Mouse (Mus musculus) stomach, embryonic 16.5 days (tissue): ENCODE measurements around the gene Mok. TPM values are rescaled to one million over a fixed set of nuclear protein-coding genes. Genes with fewer than 3 reads are reported as not detected.

Experiments used
- ATAC-seq: fragments of 200-750 bp; cut with Nextera tagmentation; 2 replicates; pipeline ENCODE4 v1.8.0; 2017; ENCODE audit warnings: moderate number of reproducible peaks, moderate TSS enrichment; ENCODE audit not compliant: insufficient read depth, low FRiP score
- H3K27ac ChIP-seq: fragments of 300-500 bp; sonication (generic); 2 replicates; pipeline ENCODE4 v1.5.1; 2014; ENCODE audit warnings: low read length
- H3K27me3 ChIP-seq: fragments of 300-500 bp; sonication (generic); 2 replicates; pipeline ENCODE4 v1.6.1; 2014; ENCODE audit warnings: low read length, control low read depth, mixed read lengths; ENCODE audit not compliant: control insufficient read depth, insufficient read depth
- H3K36me3 ChIP-seq: fragments of 300-500 bp; sonication (generic); 2 replicates; pipeline ENCODE4 v1.6.1; 2014; ENCODE audit warnings: low read length; ENCODE audit not compliant: control insufficient read depth, insufficient read depth
- H3K4me1 ChIP-seq: fragments of 300-500 bp; sonication (generic); 2 replicates; pipeline ENCODE4 v1.6.1; 2014; ENCODE audit warnings: low read length, control low read depth, mixed read lengths; ENCODE audit not compliant: control insufficient read depth, insufficient read depth
- H3K4me2 ChIP-seq: fragments of 300-500 bp; sonication (generic); 2 replicates; pipeline ENCODE4 v1.6.1; 2014; ENCODE audit warnings: low read depth, low read length, mixed read lengths
- H3K4me3 ChIP-seq: fragments of 300-500 bp; sonication (generic); replicated peaks from 2 replicates; pipeline ENCODE4 v1.5.1; 2014; ENCODE audit warnings: mild to moderate bottlenecking, low read length
- H3K9ac ChIP-seq: fragments of 300-500 bp; sonication (generic); 2 replicates; pipeline ENCODE4 v1.6.1; 2014; ENCODE audit warnings: low read length
- H3K9me3 ChIP-seq: fragments of 300-500 bp; sonication (generic); replicated peaks from 2 replicates; pipeline ENCODE4 v1.6.1; 2016; ENCODE audit warnings: low read length, control low read depth; ENCODE audit not compliant: control insufficient read depth
- WGBS: fragments of 180-500 bp; shearing (Covaris S2); extraction: QIAGEN DNeasy Blood & Tissue Kit; methylation state at CpG from one replicate; pipeline ENCODE4 v1.1.7; 2014; 5-methylcytosine and 5-hydroxymethylcytosine counted together
- polyA plus RNA-seq: library from polyadenylated mRNA; unstranded; fragments of >200 nt; fragmentation: Nextera tagmentation; extraction: Ambion mirVana; gene quantifications from 2 replicates; pipeline ENCODE4 v1.2.1, GENCODE M21; 2015

Gene Mok
- polyA plus RNA-seq: 2.2 and 2.9 TPM in 2 replicates

DNA sequence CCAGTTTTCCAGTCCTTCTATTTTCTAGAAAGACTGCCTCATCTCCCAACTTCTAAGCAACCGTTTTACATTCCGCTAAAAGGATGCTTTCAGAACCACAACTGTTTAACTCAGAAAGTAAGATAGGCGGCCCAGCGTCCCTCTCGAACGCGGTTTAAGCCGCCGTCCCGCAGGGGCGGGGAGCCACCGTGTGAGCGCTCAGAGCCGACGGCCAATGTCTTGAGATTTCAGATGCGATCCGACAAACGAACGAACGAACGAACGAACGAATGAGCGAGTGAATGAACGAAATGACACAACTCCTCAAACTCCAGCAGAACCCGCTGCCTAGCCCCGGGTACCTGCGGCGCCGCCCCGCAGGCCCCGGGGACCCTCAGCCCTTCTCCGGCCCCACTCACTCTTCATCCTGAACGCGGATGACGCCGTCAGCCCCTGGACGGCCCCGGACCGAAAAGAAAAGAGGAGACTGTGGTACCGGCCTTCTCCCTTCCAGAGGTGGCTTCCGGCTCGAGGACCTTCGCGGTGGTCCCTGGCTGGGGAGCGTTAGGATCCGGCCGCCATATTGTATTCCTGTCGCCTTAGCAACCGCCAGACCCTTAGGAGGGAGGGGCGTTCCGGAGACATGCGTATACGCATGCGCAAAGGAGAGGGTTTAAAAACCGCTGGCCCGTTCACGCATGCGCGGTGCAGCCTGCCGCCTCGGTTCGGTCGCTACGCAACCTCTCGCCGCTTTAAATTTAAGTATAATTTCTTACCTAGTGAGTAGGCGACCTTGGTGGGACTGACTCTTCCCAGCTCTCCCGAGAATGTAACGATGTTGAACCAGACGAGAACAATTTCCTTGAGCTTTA, at the start of gene Mok:
Gene Mok, minus strand, starts transcription at position 592 of the 851 bp plus-strand sequence.
- WGBS: under 1% methylated on average over 71 of the region's 71 CpGs
- ATAC-seq: peak; percentile 55; the same call in 1 of the 2 replicates
- Histone ChIP-seq H3K9ac (peak within 1 kb of the TSS; percentile 79), H3K4me2 (peak within 1 kb of the TSS; percentile 63), H3K4me3 (peak within 1 kb of the TSS; percentile 88), H3K36me3 (no peaks in the 10 kb centered on the region), H3K27ac (no peak within 1 kb of the TSS; the same call in 1 of the 2 replicates), H3K9me3 (no peaks in the 10 kb centered on the region), H3K4me1 (peaks cover 17% of the 10 kb centered on the region), H3K27me3 (no peaks in the 10 kb centered on the region)

DNA sequence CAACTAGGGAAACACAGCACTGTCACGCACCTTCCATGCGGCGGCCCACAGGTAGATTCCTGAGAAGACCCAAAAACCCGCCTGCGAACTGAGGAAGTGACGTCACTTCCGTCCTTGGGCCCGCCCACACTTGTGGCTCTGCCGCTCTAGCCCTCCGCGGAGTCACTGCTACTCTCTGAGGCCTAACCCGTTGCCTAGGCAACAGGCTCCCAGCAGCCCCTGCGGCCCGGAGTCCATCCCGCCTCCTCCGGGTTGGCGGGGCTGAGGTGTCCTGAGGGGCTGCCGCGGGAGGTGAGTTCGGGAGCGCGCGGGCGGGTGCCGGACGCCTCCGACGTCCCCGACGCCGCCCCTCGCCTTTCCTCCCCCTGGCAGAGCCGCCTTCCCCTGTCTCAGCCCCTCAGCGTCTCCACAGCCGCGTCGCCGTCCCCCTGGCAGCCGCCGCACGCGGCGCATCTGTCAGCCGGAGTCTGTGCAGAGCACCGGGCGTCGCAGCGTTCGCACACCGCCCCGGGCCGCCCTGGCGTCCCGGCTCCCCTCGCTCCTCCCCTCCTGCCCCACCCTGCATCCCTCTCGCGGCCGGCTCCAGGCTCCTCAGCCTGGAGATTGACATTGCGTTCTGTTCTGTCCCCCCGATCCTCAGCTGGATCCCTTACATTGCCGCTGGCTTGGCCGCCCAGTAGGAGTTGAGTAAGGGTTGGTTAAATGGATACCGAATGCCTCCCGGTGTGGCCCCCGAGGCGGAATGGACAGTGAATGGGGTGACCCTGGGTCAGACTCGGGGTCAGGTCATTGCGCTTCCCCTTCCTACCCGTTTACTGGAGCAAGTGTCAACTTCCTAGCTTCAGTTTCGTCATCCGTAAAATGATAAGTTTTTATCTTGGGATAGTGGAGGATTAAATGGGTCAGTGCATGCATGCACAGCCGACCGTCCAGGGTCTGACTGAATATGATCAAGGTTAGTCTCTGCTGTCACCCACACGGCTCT, 48.6 kb upstream of the Mok start, which contains the start of the genes Cinp and Tecpr2:
Gene Cinp, minus strand, starts transcription at position 110 of the 985 bp plus-strand sequence.
Gene Tecpr2, plus strand, starts transcription at position 229 of the 985 bp plus-strand sequence.
- WGBS: under 1% methylated on average over 60 of the region's 74 CpGs
- no peaks in the 10 kb centered on the region for H3K27me3 ChIP-seq
- peak within 1 kb of the TSS; percentile 82 for H3K27ac ChIP-seq
- ATAC-seq: peak; percentile 100
- peak within 1 kb of the TSS; percentile 86 for H3K4me3 ChIP-seq
- H3K4me1 ChIP-seq: peaks cover 18% of the 10 kb centered on the region
- H3K4me2 ChIP-seq: peak within 1 kb of the TSS; percentile 90
- no peaks in the 10 kb centered on the region for H3K36me3 ChIP-seq
- H3K9ac ChIP-seq: peak within 1 kb of the TSS; percentile 89
- no peaks in the 10 kb centered on the region for H3K9me3 ChIP-seq

DNA sequence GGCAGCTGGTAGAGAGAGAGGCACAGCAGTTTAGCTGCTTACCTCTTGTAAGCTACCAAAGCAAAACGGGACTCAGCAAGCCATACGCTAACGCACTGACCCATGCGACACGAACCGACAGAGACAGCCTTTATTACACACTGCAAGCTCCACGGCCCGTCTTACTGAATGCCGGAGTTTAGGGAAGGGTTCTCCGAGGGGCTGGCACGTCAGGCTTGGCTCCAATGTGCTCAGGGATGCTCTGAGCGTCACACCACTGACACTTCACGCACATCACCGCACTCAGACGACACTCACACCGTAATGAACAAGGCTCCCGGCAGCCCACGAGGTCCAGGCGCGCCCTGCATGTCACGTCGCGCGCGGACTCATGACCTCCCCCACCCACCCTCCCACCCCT, 47.9 kb upstream of the Mok start:
- Histone ChIP-seq H3K27ac (no peak overlapping the region), H3K9ac (peak overlapping the region; percentile 89), H3K36me3 (no peaks in the 10 kb centered on the region), H3K27me3 (no peaks in the 10 kb centered on the region), H3K4me3 (peak overlapping the region; percentile 86), H3K9me3 (no peaks in the 10 kb centered on the region), H3K4me1 (peaks cover 18% of the 10 kb centered on the region), H3K4me2 (peak overlapping the region; percentile 90)
- no peak; the same call in 1 of the 2 replicates for ATAC-seq
- whole genome bisulfite sequencing: under 1% methylated on average over 25 of the region's 25 CpGs

DNA sequence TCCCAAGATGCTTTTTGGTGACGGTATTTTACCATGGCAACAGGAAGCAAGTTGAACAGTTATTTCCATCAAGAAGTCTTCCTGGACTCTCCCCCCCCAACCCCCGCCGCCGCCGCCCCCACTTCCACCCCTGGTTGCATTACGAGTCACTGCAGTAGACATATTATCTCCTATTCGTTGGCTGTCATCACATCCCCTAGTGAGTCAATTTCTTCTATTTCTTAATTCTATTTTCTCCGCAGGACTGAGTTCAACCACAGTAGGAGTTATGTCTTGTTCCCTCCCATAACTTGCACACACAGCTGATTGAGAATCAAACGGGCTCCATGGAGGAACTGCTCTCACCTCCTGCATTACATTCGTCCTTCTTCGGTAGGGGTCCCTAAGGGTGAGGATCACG, 47.4 kb upstream of the Mok start:
- Histone ChIP-seq H3K4me2 (peak overlapping the region; percentile 90), H3K27me3 (no peaks in the 10 kb centered on the region), H3K4me1 (peaks cover 18% of the 10 kb centered on the region), H3K27ac (no peak overlapping the region), H3K4me3 (peak overlapping the region; percentile 86), H3K9ac (peak overlapping the region; percentile 89), H3K36me3 (0 out of 2 replicates have a peak, but pooled peaks cover 1% of the 10 kb centered on the region), H3K9me3 (no peaks in the 10 kb centered on the region)
- no peak for ATAC-seq
- 35% methylated on average over 12 of the region's 12 CpGs for WGBS

DNA sequence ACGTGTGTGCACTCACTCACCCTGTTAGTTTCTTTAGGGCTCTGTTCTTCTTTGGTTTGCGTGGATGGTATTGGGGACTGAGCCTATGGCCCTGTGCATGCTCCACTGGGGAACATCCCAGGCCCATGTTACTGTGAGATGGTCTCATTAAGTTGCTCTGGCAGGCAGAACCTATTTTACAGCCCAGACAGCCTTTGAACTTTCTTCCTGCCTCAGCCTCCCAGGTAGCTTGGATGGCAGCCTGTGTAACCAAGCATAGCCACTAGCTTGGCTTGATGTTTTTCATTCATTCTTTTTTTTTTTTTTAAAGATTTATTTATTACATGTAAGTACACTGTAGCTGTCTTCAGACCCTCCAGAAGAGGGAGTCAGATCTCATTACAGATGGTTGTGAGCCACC, 44.5 kb upstream of the Mok start:
- H3K4me1 ChIP-seq: peaks cover 14% of the 10 kb centered on the region
- H3K9ac ChIP-seq: no peak overlapping the region
- no peak overlapping the region for H3K4me3 ChIP-seq
- WGBS: 98% methylated on average over 2 of the region's 2 CpGs
- no peak overlapping the region for H3K27ac ChIP-seq
- no peaks in the 10 kb centered on the region for H3K27me3 ChIP-seq
- H3K9me3 ChIP-seq: no peaks in the 10 kb centered on the region
- 0 out of 2 replicates have a peak, but pooled peaks cover 6% of the 10 kb centered on the region for H3K36me3 ChIP-seq
- no peak overlapping the region for H3K4me2 ChIP-seq
- ATAC-seq: no peak

DNA sequence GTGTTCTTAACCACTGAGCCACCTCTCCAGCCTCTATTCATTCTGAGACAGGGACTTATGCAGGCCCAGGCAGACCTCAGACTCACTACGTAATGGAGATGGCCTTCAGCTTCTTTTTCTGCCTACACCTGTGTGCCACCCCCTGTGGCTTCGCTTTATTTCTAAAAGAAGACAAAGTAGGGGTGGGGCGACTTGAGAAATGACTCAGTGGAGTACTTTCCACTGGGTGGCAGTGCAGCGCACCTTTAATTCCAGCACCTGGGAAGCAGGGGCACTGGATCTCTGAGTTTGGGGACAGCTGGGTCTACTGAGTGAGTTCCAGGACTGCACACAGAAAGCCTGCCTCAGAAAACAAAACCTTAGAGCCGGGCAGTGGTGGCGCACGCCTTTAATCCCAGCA, 41.6 kb upstream of the Mok start:
- Histone ChIP-seq H3K27me3 (no peaks in the 10 kb centered on the region), H3K27ac (no peak overlapping the region), H3K4me2 (no peak overlapping the region), H3K4me3 (no peak overlapping the region), H3K4me1 (no peaks in the 10 kb centered on the region), H3K36me3 (0 out of 2 replicates have a peak, but pooled peaks cover 15% of the 10 kb centered on the region), H3K9ac (no peak overlapping the region), H3K9me3 (no peaks in the 10 kb centered on the region)
- no peak for ATAC-seq
- 88% methylated on average over 7 of the region's 7 CpGs for WGBS

DNA sequence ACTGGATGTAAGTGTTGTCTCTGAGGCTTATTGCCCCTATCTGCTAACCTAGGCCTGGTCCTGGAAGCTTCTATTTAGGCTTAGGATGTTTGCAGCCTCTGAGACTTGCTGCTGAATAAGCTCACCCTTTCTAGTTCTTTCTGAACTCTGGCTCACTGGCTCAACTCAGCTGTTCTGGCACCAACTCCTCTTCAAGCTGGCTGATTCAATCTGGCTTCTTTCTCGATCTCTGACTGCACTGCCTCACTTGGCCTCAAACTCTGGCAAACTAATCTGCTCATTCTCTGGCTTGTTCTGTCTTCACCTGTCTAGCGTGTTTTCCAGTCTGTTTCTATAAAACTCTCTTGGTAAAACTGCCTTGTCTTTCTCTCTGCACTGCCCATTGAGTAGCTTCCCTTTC, 34.6 kb upstream of the Mok start:
- Histone ChIP-seq H3K36me3 (0 out of 2 replicates have a peak, but pooled peaks cover 16% of the 10 kb centered on the region), H3K4me3 (no peak overlapping the region), H3K9ac (no peak overlapping the region), H3K4me2 (no peak overlapping the region), H3K27me3 (no peaks in the 10 kb centered on the region), H3K27ac (no peak overlapping the region), H3K9me3 (no peaks in the 10 kb centered on the region), H3K4me1 (no peaks in the 10 kb centered on the region)
- ATAC-seq: no peak
- WGBS: 93% methylated on average over 2 of the region's 2 CpGs

DNA sequence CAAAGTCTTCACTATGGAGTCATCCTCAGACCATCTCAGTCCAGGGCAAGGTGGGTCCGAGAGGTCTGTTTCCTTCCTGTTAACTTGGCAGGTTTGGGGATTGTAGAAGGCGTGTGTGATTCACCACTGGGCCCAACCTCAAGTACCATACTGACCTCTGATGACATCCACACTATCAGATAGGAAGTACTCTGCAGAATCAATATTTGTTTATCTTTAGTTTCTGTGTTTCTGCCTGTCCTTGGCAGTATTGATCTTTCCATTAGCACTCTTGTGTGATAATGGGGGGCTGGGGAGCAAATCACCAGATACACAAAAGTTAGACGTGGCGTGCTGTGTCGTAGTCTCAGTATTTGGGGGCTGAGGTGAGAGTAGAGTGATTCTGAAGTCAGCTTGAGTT, 30.5 kb upstream of the Mok start:
- H3K27ac ChIP-seq: no peak overlapping the region
- no peaks in the 10 kb centered on the region for H3K27me3 ChIP-seq
- no peaks in the 10 kb centered on the region for H3K9me3 ChIP-seq
- H3K4me1 ChIP-seq: no peaks in the 10 kb centered on the region
- H3K4me3 ChIP-seq: no peak overlapping the region
- H3K4me2 ChIP-seq: no peak overlapping the region
- ATAC-seq: no peak
- 71% methylated on average over 5 of the region's 5 CpGs for WGBS
- no peak overlapping the region for H3K9ac ChIP-seq
- H3K36me3 ChIP-seq: peaks cover 23% of the 10 kb centered on the region
